ENCODE assay signal across 8 mouse cellular contexts in the genomic region with DNA sequence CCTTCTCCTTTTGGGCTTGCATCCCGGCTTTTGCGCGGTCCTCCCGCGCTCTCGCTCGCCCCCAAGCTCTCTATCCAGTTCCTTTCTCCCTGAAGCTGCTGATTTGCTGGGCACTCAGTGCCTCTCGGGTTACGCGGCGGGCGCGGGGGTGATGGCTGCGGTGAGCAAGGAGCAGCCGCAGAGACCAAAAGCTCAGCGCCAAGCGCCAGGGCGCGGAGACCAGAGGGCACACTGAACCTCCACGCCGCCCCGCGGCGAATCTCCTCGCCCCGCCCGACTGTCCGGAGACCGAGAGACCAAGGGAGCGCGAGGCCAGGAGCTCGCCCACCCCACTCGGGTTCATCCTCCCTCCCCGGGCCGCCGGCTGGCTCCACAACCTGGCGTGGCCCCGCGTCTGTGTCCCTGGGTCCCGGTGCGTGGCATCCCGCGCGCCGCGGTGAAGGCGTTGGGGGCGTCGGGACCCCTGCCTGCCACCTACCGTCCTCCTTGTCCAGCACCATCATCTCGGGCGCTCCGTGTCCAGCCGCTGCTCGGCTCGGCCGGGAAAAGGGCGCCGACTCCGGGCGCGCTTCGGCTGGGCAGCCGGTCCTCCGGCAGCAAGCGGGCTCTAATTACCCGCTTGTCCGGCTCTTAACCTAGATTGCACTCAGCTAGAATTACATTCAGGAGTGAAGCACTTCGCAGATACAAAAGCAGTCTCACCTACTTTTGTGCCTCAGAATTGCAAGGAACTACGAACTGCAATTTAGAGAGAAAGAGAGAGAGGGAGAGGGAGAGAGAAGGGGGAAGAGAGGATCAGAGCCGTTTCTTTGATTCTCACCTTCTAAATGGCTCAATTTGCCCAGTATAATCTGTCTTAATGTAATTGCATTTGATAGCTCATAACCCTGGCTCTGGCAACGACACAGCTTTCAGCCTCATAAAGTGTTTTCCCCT. TPM values are rescaled to one million over a fixed set of nuclear protein-coding genes. Genes with fewer than 3 reads are reported as not detected.
DNase-seq lines count a peak whose midpoint lies in the region; ATAC-seq and TF ChIP-seq lines count a peak whose summit lies in the region.

No protein-coding gene starts in this region.

- peak overlapping the region; percentile 46 for H3K4me3 ChIP-seq in limb, embryonic 14.5 days (replicated peaks; ENCODE audit: low read length)

- under 1% methylated on average over 47 of the region's 72 CpGs for WGBS in limb, embryonic 14.5 days

- peaks cover 11% of the 10 kb centered on the region for H3K27me3 ChIP-seq in limb, embryonic 14.5 days (ENCODE audit: control insufficient read depth, insufficient read depth, low read length)

- no peak; the same call in 1 of the 2 replicates for ATAC-seq in limb, embryonic 14.5 days (ENCODE audit: low FRiP score, low read depth)

- DNase-seq in kidney, adult 18-20 months: peak; percentile 12
- DNase-seq in kidney, adult 9 months: no peak
- DNase-seq in ZHBTc4 (ENCODE audit: low read depth, low spot score): peak; percentile 56
- peak; percentile 41 for DNase-seq in embryo, embryonic 11.5 days (ENCODE audit: low read depth, low spot score)
- DNase-seq in heart, postnatal 14 days: peak; percentile 12 to 28
- DNase-seq in limb, embryonic 14.5 days (ENCODE audit: low spot score): no peak
- peak; percentile 52 for DNase-seq in retina, adult 2 months (ENCODE audit: low read depth, low spot score)
- no peak for DNase-seq in thymus, postnatal 10 days (ENCODE audit: low spot score in 2 of 2)

- no peak for TF ChIP-seq POLR2A in limb, embryonic 14.5 days (IDR thresholded peaks at IDR 0.05; ENCODE audit: borderline replicate concordance, extremely low read depth, insufficient read depth, insufficient read length)

- no peaks in the 10 kb centered on the region for H3K36me3 ChIP-seq in limb, embryonic 14.5 days (ENCODE audit: control insufficient read depth, insufficient read depth, low read length)

- H3K9ac ChIP-seq in limb, embryonic 14.5 days (ENCODE audit: low read depth, low read length, severe bottlenecking): peak overlapping the region; percentile 52

- intact Hi-C loops in heart, postnatal 14 days (cut with DNase I): loop anchor here (1.0 to 5.0 kb wide), 3 partner anchors 30 to 67 kb away; no protein-coding TSS in a partner anchor

- H3K4me1 ChIP-seq in limb, embryonic 14.5 days (ENCODE audit: control insufficient read depth, insufficient read depth, low read length): peaks cover 9% of the 10 kb centered on the region; the same call in 1 of the 2 replicates

- H3K27ac ChIP-seq in limb, embryonic 14.5 days (replicated peaks; ENCODE audit: low read depth, low read length): no peak overlapping the region

- peak overlapping the region; percentile 93 for H3K4me2 ChIP-seq in limb, embryonic 14.5 days (replicated peaks; ENCODE audit: low read depth, low read length, severe bottlenecking)

- H3K9me3 ChIP-seq in limb, embryonic 14.5 days (ENCODE audit: control insufficient read depth, low read length): no peaks in the 10 kb centered on the region

RNA-seq across cellular contexts. Expression of gene Lmo1, which starts 5.2 kb away (rescaled TPM):
- 1 to 10 TPM; 1.8 to 2.6 TPM for total RNA-seq in heart, postnatal 14 days (2021)
- 38.0 and 41.4 TPM in 2 replicates for polyA plus RNA-seq in limb, embryonic 14.5 days (2012; rRNA removed)
- polyA plus RNA-seq in limb, embryonic 14.5 days (2014; fragmentation: Nextera tagmentation; extraction: Ambion mirVana): 44.8 and 47.8 TPM in 2 replicates

Comparison
In these comparisons a context has a peak if more than half of its experiments do, and no peak if none do; other contexts are left out.
1. DNase-seq: peak in kidney, adult 18-20 months (single experiment), ZHBTc4 (single experiment), embryo, embryonic 11.5 days (single experiment), heart, postnatal 14 days (2 of 2) and retina, adult 2 months (single experiment); none in kidney, adult 9 months (single experiment), limb, embryonic 14.5 days (single experiment) and thymus, postnatal 10 days (0 of 2).